ENCODE assay signal across 21 mouse cellular contexts in the genomic region with DNA sequence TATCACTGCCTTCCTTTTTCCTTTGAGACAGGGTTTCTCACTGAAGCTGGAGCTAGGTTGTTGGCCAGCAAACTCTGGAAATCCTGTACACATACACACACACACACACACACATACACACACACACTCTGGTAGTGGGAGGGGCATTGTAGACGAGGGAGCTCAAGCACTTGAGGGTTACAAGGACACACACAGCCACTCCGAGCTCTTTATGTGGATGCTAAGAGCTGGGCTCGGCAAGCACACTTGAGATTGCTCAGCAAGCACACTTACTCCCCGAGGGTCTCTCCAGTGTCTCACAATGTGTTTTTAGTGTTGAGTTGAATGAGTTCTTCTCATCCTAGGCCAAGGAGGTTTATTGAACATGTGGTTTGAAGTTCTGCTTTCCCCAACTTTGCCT.
DNase-seq lines count a peak whose midpoint lies in the region; ATAC-seq and TF ChIP-seq lines count a peak whose summit lies in the region.
"Had no signal": no experiment of that assay in that cellular context is flagged by ENCODE, and none has a peak within 500 bp of the region (broad histone marks: within the 10 kb centered on the region; RNA-seq: fewer than 3 reads in every experiment).

No protein-coding gene starts in this region.

- no peak overlapping the region for H3K4me2 ChIP-seq in lung, embryonic 15.5 days
- no peak overlapping the region for H3K4me2 ChIP-seq in forebrain, embryonic 12.5 days
- H3K4me2 ChIP-seq: embryonic facial prominence, embryonic 13.5 days; forebrain, embryonic 13.5 days; heart, embryonic 15.5 days; hindbrain, embryonic 14.5 days had no signal

- no peak overlapping the region for H3K4me3 ChIP-seq in gastrocnemius, adult 2 months
- no peak overlapping the region for H3K4me3 ChIP-seq in brown adipose tissue, adult 24 weeks (ENCODE audit: insufficient read depth, low read depth, low read length)
- H3K4me3 ChIP-seq in lung, embryonic 15.5 days, result no peak overlapping the region
- H3K4me3 ChIP-seq in embryonic facial prominence, embryonic 10.5 days, result no peak overlapping the region
- no peak overlapping the region for H3K4me3 ChIP-seq in forebrain, embryonic 12.5 days (replicated peaks)
- H3K4me3 ChIP-seq: embryonic facial prominence, embryonic 13.5 days; forebrain, embryonic 13.5 days; heart, embryonic 15.5 days had no signal

- H3K36me3 ChIP-seq in lung, embryonic 15.5 days, result no peaks in the 10 kb centered on the region
- H3K36me3 ChIP-seq in embryonic facial prominence, embryonic 10.5 days (replicated peaks), result no peaks in the 10 kb centered on the region
- H3K36me3 ChIP-seq in forebrain, embryonic 12.5 days (replicated peaks), result no peaks in the 10 kb centered on the region
- H3K36me3 ChIP-seq: embryonic facial prominence, embryonic 13.5 days; G1E; heart, embryonic 15.5 days had no signal

- intact Hi-C loops in gastrocnemius, adult 2 months (cut with DNase I), result no loop called here

- H3K27ac ChIP-seq in gastrocnemius, adult 2 months, result 0 out of 2 replicates have a peak overlapping the region, but pooled peaks have one; percentile 12
- H3K27ac ChIP-seq in brown adipose tissue, adult 24 weeks (replicated peaks; ENCODE audit: low read depth, low read length), result peak overlapping the region; percentile 55
- no peak overlapping the region for H3K27ac ChIP-seq in lung, embryonic 15.5 days
- H3K27ac ChIP-seq in embryonic facial prominence, embryonic 10.5 days (replicated peaks), result no peak overlapping the region
- no peak overlapping the region for H3K27ac ChIP-seq in forebrain, embryonic 12.5 days
- H3K27ac ChIP-seq: embryonic facial prominence, embryonic 13.5 days; forebrain, embryonic 13.5 days; heart, embryonic 15.5 days; hindbrain, embryonic 14.5 days had no signal

- WGBS in lung, embryonic 15.5 days, result 32% methylated on average over 4 of the region's 4 CpGs
- WGBS in embryonic facial prominence, embryonic 10.5 days, result 69% methylated on average over 4 of the region's 4 CpGs
- WGBS in forebrain, embryonic 12.5 days, result 55% methylated on average over 4 of the region's 4 CpGs

- H3K4me1 ChIP-seq in brown adipose tissue, adult 24 weeks (ENCODE audit: control insufficient read depth, insufficient read depth, insufficient read length, low read length), result peaks cover 4% of the 10 kb centered on the region
- peaks cover 3% of the 10 kb centered on the region; the same call in 1 of the 2 replicates for H3K4me1 ChIP-seq in lung, embryonic 15.5 days
- peaks cover 8% of the 10 kb centered on the region for H3K4me1 ChIP-seq in embryonic facial prominence, embryonic 10.5 days
- H3K4me1 ChIP-seq in forebrain, embryonic 12.5 days, result no peaks in the 10 kb centered on the region
- H3K4me1 ChIP-seq: forebrain, embryonic 13.5 days had no signal

- DNase-seq in gastrocnemius, adult 2 months, result no peak
- no peak for DNase-seq in gastrocnemius, postnatal 4 days (ENCODE audit: low spot score in 2 of 2)
- peak; percentile 44 for DNase-seq in lung, postnatal 14 days
- no peak for DNase-seq in urinary bladder, postnatal 36 days (ENCODE audit: low spot score in 2 of 2)
- DNase-seq in embryonic facial prominence, embryonic 10.5 days (ENCODE audit: low spot score), result no peak
- DNase-seq: adrenal gland, adult 8-10 months; adrenal gland, postnatal 36 days; B cell, adult 2 months; cerebellum, adult 11 months; cerebellum, adult 8-10 months; cerebellum, postnatal 14 days; heart, postnatal 14 days had no signal

- H3K27me3 ChIP-seq in lung, embryonic 15.5 days, result peaks cover 10% of the 10 kb centered on the region
- H3K27me3 ChIP-seq in embryonic facial prominence, embryonic 10.5 days (replicated peaks; ENCODE audit: low read depth, poor library complexity, severe bottlenecking), result no peaks in the 10 kb centered on the region
- no peaks in the 10 kb centered on the region for H3K27me3 ChIP-seq in forebrain, embryonic 12.5 days
- H3K27me3 ChIP-seq: embryonic facial prominence, embryonic 13.5 days; forebrain, embryonic 13.5 days; heart, embryonic 15.5 days had no signal

- ATAC-seq in lung, embryonic 15.5 days (ENCODE audit: borderline replicate concordance, extremely low read depth, low FRiP score, low TSS enrichment), result peak; percentile 93
- no peak for ATAC-seq in forebrain, embryonic 12.5 days (ENCODE audit: low FRiP score)
- ATAC-seq: CD4-positive, CD25-positive, alpha-beta regulatory T cell, adult 4 months; forebrain, embryonic 13.5 days had no signal

- H3K9me3 ChIP-seq in lung, embryonic 15.5 days, result no peaks in the 10 kb centered on the region
- no peaks in the 10 kb centered on the region for H3K9me3 ChIP-seq in embryonic facial prominence, embryonic 10.5 days
- H3K9me3 ChIP-seq in forebrain, embryonic 12.5 days, result no peaks in the 10 kb centered on the region
- H3K9me3 ChIP-seq: embryonic facial prominence, embryonic 13.5 days; forebrain, embryonic 13.5 days; G1E; heart, embryonic 15.5 days had no signal

- no peak for TF ChIP-seq CTCF in gastrocnemius, adult 2 months (IDR thresholded peaks at IDR 0.05)

- H3K9ac ChIP-seq in lung, embryonic 15.5 days, result no peak overlapping the region
- H3K9ac ChIP-seq in forebrain, embryonic 12.5 days, result no peak overlapping the region
- H3K9ac ChIP-seq: embryonic facial prominence, embryonic 13.5 days; forebrain, embryonic 13.5 days; heart, embryonic 15.5 days; hindbrain, embryonic 14.5 days had no signal

Comparison
In these comparisons a context has a peak if more than half of its experiments do, and no peak if none do; other contexts are left out.
1. H3K27ac ChIP-seq: peak in gastrocnemius, adult 2 months (single experiment) and brown adipose tissue, adult 24 weeks (single experiment); none in lung, embryonic 15.5 days (single experiment), embryonic facial prominence, embryonic 10.5 days (single experiment) and forebrain, embryonic 12.5 days (single experiment).